Mouse (Mus musculus): ENCODE measurements around the gene Rasal2.
"Not testable (repeated sequence)": the region's sequence is repeated elsewhere in the genome, so short reads cannot be mapped to it uniquely, and the experiment has no call there.

Gene Rasal2

GRCm38 (mm10) chr1:157244453-157244790, 168.0 kb downstream of the Rasal2 start:
- in situ Hi-C loops (cut with MseI, MboI) = no loop called here

GRCm38 (mm10) chr1:157243576-157244452, 168.6 kb downstream of the Rasal2 start:
- in situ Hi-C loops (cut with MseI, MboI) = no loop called here

GRCm38 (mm10) chr1:157239687-157240086, 172.7 kb downstream of the Rasal2 start:
- in situ Hi-C loops (cut with MseI, MboI) = no loop called here

- in situ Hi-C loops (cut with MseI, MboI) = not testable (repeated sequence)
Observed at GRCm38 (mm10) chr1:157236650-157237344, 175.6 kb downstream of the Rasal2 start.

GRCm38 (mm10) chr1:157233451-157233850, 178.9 kb downstream of the Rasal2 start:
- in situ Hi-C loops (cut with MseI, MboI) = no loop called here

- in situ Hi-C loops (cut with MseI, MboI) = no loop called here
Observed at GRCm38 (mm10) chr1:157232372-157232771, 180.0 kb downstream of the Rasal2 start.

- in situ Hi-C loops (cut with MseI, MboI) = no loop called here
Observed at GRCm38 (mm10) chr1:157231016-157231415, 181.4 kb downstream of the Rasal2 start.

GRCm38 (mm10) chr1:157230386-157230785, 182.0 kb downstream of the Rasal2 start:
- in situ Hi-C loops (cut with MseI, MboI) = no loop called here

- in situ Hi-C loops (cut with MseI, MboI) = no loop called here
Observed at GRCm38 (mm10) chr1:157225013-157225412, 187.4 kb downstream of the Rasal2 start.

GRCm38 (mm10) chr1:157220910-157221309, 191.5 kb downstream of the Rasal2 start:
- in situ Hi-C loops (cut with MseI, MboI) = no loop called here

- in situ Hi-C loops (cut with MseI, MboI) = no loop called here
Observed at GRCm38 (mm10) chr1:157220466-157220865, 191.9 kb downstream of the Rasal2 start.

- in situ Hi-C loops (cut with MseI, MboI) = no loop called here
Observed at GRCm38 (mm10) chr1:157208754-157209153, 203.6 kb downstream of the Rasal2 start.

GRCm38 (mm10) chr1:157205685-157206084, 206.7 kb downstream of the Rasal2 start:
- in situ Hi-C loops (cut with MseI, MboI) = no loop called here

GRCm38 (mm10) chr1:157183043-157183442, 229.4 kb downstream of the Rasal2 start:
- in situ Hi-C loops (cut with MseI, MboI) = no loop called here

GRCm38 (mm10) chr1:157182431-157182830, 230.0 kb downstream of the Rasal2 start:
- in situ Hi-C loops (cut with MseI, MboI) = no loop called here

- in situ Hi-C loops (cut with MseI, MboI) = no loop called here
Observed at GRCm38 (mm10) chr1:157181081-157181480, 231.3 kb downstream of the Rasal2 start.

- in situ Hi-C loops (cut with MseI, MboI) = no loop called here
Observed at GRCm38 (mm10) chr1:157178988-157179764, 233.2 kb downstream of the Rasal2 start.

- in situ Hi-C loops (cut with MseI, MboI) = no loop called here
Observed at GRCm38 (mm10) chr1:157169292-157169691, 243.1 kb downstream of the Rasal2 start.

GRCm38 (mm10) chr1:157168891-157169290, 243.5 kb downstream of the Rasal2 start:
- in situ Hi-C loops (cut with MseI, MboI) = no loop called here

- in situ Hi-C loops (cut with MseI, MboI) = no loop called here
Observed at GRCm38 (mm10) chr1:157153781-157154180, 258.6 kb downstream of the Rasal2 start.

GRCm38 (mm10) chr1:157150107-157150506, 262.3 kb downstream of the Rasal2 start:
- in situ Hi-C loops (cut with MseI, MboI) = no loop called here

- in situ Hi-C loops (cut with MseI, MboI) = no loop called here
Observed at GRCm38 (mm10) chr1:157144621-157145020, 267.8 kb downstream of the Rasal2 start.

All from mouse trophoblast stem cell (cell line).